Mouse (Mus musculus) embryonic fibroblast, embryonic 13.5 days (primary cell): ENCODE measurements around the gene Rhoh. TPM values are rescaled to one million over a fixed set of nuclear protein-coding genes. Genes with fewer than 3 reads are reported as not detected.

Experiments
- H3K27ac ChIP-seq: 2 replicates; pipeline ENCODE4 v1.5.1; 2012; ENCODE audit warnings: low read length, control low read depth, inconsistent platforms; ENCODE audit not compliant: insufficient read depth
- H3K4me1 ChIP-seq: 2 replicates; pipeline ENCODE4 v1.6.1; 2011; ENCODE audit warnings: low read length; ENCODE audit not compliant: control insufficient read depth, insufficient read depth
- H3K4me3 ChIP-seq: 2 replicates; pipeline ENCODE4 v1.5.1; 2011; ENCODE audit warnings: mild to moderate bottlenecking, control low read depth, low read length; ENCODE audit not compliant: insufficient read depth
- CTCF ChIP-seq: IDR thresholded peaks from 2 replicates; pipeline ENCODE4 v1.5.1; 2011; ENCODE audit warnings: mild to moderate bottlenecking, control low read depth, low read length, moderate library complexity, borderline replicate concordance; ENCODE audit not compliant: insufficient read depth
- POLR2A ChIP-seq: IDR thresholded peaks from 2 replicates; pipeline ENCODE4 v1.6.1; 2011; ENCODE audit warnings: low read depth, mild to moderate bottlenecking, control low read depth, low read length, moderate library complexity
- polyA plus RNA-seq: library from polyadenylated mRNA; stranded (reverse); fragments of >200 nt; gene quantifications from 2 replicates; pipeline ENCODE4 v1.2.4, GENCODE M21; 2011; ENCODE audit warnings: low read depth; ENCODE audit not compliant: missing spikeins, insufficient read length

Gene Rhoh
- polyA plus RNA-seq, 1 experiment, result not detected

- H3K4me3 ChIP-seq, result no peak overlapping the region
- H3K4me1 ChIP-seq, result no peaks in the 10 kb centered on the region
- TF ChIP-seq CTCF, result no peak
- TF ChIP-seq POLR2A, result no peak
- H3K27ac ChIP-seq, result no peak overlapping the region
These were observed 47.7 kb downstream of the Rhoh start for GRCm38 (mm10) chr5:65908751-65909150.

GRCm38 (mm10) chr5:65909321-65909720 is 48.3 kb downstream of the Rhoh start:
- no peaks in the 10 kb centered on the region for H3K4me1 ChIP-seq
- no peak overlapping the region for H3K27ac ChIP-seq
- TF ChIP-seq POLR2A, result no peak
- no peak for TF ChIP-seq CTCF
- H3K4me3 ChIP-seq, result no peak overlapping the region

GRCm38 (mm10) chr5:65910398-65910797 is 49.4 kb downstream of the Rhoh start:
- TF ChIP-seq POLR2A (no peak), CTCF (no peak)
- H3K4me1 ChIP-seq, result no peaks in the 10 kb centered on the region
- no peak overlapping the region for H3K27ac ChIP-seq
- H3K4me3 ChIP-seq, result no peak overlapping the region

GRCm38 (mm10) chr5:65911676-65912075 is 50.7 kb downstream of the Rhoh start:
- Histone ChIP-seq H3K27ac (no peak overlapping the region), H3K4me3 (no peak overlapping the region), H3K4me1 (no peaks in the 10 kb centered on the region)
- TF ChIP-seq POLR2A (no peak), CTCF (no peak)

GRCm38 (mm10) chr5:65912201-65912600 is 51.2 kb downstream of the Rhoh start:
- H3K27ac ChIP-seq, result no peak overlapping the region
- H3K4me1 ChIP-seq, result no peaks in the 10 kb centered on the region
- no peak for TF ChIP-seq POLR2A
- TF ChIP-seq CTCF, result no peak
- H3K4me3 ChIP-seq, result no peak overlapping the region

DNA sequence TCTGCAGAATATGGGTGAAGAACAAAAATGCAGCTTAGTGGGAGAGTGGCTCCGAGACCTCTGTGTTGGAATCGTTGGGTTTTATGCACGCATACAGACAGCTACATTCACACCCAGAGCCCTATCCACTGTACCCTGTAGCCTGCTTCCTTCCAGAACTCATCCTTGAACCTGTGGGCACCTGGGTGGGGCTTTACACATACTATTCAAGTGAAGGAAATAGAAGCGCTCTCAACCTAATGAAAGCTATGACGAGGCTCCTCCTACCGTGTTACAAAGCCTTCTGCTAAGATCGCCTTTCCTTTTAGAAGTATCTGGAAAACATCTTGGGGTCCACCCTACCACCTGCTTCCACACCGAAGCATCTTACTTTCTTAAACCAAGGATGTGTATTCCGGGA is 52.1 kb downstream of the Rhoh start:
- TF ChIP-seq POLR2A (no peak), CTCF (no peak)
- Histone ChIP-seq H3K27ac (no peak overlapping the region), H3K4me1 (no peaks in the 10 kb centered on the region), H3K4me3 (no peak overlapping the region)

GRCm38 (mm10) chr5:65914342-65914741 is 53.3 kb downstream of the Rhoh start:
- Histone ChIP-seq H3K4me1 (no peaks in the 10 kb centered on the region), H3K4me3 (no peak overlapping the region), H3K27ac (no peak overlapping the region)
- TF ChIP-seq POLR2A (no peak), CTCF (no peak)

DNA sequence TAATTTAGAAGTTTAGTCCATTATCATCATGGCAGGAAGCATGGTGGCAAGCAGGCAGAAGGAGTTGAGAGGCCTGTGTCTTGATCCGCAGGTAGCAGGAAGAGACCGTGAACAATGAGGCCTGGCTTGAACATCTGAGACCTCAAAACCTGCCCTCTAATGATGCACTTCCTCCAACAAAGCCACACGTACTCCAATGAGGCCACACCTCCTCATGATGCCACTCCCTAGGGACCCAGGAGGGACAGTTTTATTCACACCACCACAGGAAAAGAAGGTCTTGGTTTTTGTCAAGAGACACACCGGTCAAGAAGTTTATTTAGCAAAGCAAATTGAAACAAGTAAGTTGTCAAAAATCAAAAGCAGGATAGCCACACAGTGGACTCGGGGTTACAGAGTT is 55.9 kb downstream of the Rhoh start:
- no peak overlapping the region for H3K27ac ChIP-seq
- TF ChIP-seq POLR2A (no peak), CTCF (no peak)
- no peak overlapping the region for H3K4me3 ChIP-seq
- H3K4me1 ChIP-seq, result no peaks in the 10 kb centered on the region

GRCm38 (mm10) chr5:65918601-65919000 is 57.6 kb downstream of the Rhoh start:
- Histone ChIP-seq H3K4me3 (no peak overlapping the region), H3K4me1 (no peaks in the 10 kb centered on the region), H3K27ac (no peak overlapping the region)
- TF ChIP-seq CTCF (no peak), POLR2A (no peak)

GRCm38 (mm10) chr5:65919326-65919725 is 58.3 kb downstream of the Rhoh start:
- H3K27ac ChIP-seq, result no peak overlapping the region
- no peak for TF ChIP-seq POLR2A
- no peak for TF ChIP-seq CTCF
- no peaks in the 10 kb centered on the region for H3K4me1 ChIP-seq
- H3K4me3 ChIP-seq, result no peak overlapping the region

- Histone ChIP-seq H3K4me3 (no peak overlapping the region), H3K27ac (no peak overlapping the region), H3K4me1 (no peaks in the 10 kb centered on the region)
- TF ChIP-seq POLR2A (no peak), CTCF (no peak)
These were observed 58.9 kb downstream of the Rhoh start for GRCm38 (mm10) chr5:65919904-65920303.
